Mouse (Mus musculus): Measurements from ENCODE around the gene Arpc3. TPM values are rescaled to one million over a fixed set of nuclear protein-coding genes. Genes with fewer than 3 reads are reported as not detected.
"Not testable (repeated sequence)": the region's sequence is repeated elsewhere in the genome, so short reads cannot be mapped to it uniquely, and the experiment has no call there.

The Arpc3 gene
- total RNA-seq, 2 experiments from 2014 or later: 46.8 to 54.9 TPM

DNA sequence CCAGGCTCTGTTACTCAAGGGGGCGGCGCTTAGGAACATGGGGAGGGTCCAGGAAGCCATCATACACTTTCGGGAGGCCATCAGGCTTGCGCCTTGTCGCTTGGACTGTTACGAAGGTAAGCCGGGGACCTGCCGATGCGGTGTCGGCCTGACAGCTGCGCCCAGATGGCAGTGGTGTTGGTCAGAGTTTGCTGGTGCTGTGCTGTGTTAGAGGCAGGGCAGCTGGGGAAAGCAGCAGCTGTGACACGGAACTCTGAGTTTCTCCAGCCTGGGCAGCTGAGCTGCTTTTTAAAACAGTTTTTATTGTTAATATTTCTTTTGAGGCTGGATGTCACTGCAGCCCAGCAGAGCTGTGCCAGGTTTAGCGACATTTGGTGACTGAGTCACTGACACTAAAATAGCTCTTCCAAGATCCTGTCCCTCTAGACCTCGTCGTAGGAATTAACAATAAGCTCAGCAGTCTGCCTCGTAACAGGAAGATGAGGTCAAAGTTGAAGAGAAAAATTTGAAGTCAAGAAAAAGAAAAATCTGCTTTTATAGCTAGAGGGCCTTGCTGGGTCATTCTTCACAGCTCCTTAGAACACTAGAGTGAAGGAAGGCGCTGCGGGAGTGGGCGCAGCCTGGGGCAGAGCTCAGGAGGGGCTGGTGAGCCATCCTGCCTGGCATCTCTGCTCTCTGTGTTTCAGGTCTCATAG is 47.9 kb downstream of the Arpc3 start:
- no peak for DNase-seq

- DNase-seq: no peak
Measured at GRCm38 (mm10) chr5:122440095-122440630, 48.5 kb downstream of the Arpc3 start.

DNA sequence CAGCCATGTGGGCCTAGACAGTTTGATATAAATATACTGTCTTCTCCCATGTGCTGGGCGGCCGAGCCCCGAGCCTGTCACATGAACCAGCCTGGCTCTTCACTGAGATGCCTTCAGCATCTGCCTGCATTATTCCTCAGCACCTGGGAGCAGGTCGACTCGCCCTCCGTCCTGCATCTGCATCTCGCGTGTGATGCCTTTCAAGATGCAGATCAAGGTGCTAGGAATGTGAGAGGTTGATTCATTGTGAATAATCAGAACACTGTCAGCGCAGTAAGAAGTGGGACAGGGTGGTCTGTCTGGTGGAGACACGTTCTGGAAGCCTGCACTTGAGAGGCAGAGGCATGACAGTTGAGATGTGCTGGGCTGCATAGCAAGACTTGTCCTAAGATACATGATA is 52.8 kb downstream of the Arpc3 start:
- no peak for DNase-seq

DNA sequence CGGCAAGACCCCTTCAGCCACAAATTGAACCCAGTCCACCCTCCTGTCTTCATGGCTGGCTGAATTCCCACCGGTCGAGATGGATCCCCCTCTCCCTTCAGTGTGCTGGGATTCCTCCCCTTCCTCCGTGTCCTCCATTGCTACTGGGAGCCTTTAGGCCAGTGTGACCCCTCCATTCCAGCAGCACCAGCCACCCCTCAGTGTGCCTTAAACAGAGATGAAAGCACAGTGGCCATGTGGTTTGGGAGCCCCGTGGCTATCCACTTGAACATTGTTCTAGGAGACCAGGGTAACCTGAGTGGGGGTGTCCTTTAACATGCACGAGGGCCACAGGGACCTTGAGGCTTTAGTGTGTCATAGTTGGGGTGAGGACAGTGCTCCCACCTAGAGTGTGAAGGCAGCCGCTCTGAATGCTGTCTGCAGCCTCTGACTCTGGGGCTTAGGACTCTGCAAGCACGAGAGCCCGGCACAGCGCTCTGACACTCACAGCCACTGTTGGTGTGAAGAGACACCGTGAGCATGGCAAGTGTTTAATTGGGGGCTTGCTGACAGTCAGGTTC is 53.5 kb downstream of the Arpc3 start:
- no peak for DNase-seq

DNA sequence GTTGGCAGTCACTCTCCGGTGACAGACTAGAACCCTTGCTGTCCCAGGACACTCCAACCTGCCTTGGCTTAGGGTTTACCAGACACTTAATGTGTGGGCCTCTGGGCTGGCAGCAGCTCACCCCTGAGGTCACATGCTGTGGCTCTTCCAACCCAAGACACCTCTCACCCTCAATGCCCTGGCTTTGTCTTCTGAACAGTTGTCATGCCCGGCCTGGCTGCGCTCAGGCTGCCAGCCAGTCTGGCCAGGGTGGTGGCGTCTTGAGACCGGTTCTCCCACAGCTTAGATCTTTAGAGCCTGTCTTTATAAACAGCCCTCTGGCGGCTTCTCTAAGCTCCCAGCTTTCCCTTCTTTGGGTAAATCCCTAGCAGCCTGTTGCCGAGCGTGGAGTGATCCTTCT is 56.2 kb downstream of the Arpc3 start:
- DNase-seq: no peak

- no peak for DNase-seq
Measured at GRCm38 (mm10) chr5:122448869-122449268, 57.2 kb downstream of the Arpc3 start.

DNA sequence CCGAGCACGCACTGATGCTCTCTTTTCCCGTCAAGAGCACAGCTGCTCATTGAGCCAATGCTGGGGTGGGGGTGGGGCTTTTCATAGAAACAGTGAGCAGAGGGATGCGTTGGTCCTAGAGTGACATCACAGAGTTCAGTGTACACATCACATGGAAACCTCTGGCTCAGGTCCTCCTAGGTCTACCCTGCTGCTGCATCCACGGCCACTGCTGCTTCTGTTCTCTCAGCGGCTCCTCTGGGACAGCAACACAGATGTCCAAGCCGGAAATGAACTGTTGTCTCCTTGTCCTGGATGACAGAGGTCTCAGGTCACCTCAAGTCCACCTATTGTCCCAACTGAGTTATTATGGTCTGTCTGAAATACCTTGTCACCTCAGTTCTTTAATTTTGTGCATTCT is 58.3 kb downstream of the Arpc3 start:
- no peak for DNase-seq

DNA sequence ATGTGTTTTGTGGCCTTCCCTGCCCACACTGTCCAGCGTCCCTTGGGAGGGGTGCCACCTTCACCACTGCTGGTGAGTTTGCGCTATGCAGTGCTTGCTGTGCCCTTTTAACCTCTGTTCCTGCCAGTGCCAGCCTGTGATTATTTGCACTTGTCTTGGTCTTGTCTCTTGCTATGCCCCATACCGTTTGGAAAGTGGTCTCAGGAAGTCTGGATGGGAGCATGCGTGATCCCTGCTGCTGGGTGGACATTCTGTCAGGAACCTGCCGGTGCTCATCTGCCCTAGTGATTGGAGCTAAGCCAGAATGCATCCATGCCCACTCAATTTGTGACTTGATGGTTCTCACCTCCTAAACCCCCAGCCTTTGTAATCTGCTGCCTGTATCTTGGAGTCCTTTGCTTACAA is 59.2 kb downstream of the Arpc3 start:
- no peak for DNase-seq

GRCm38 (mm10) chr5:122451324-122451723 is 59.6 kb downstream of the Arpc3 start:
- no peak for DNase-seq

- no peak for DNase-seq
Measured at GRCm38 (mm10) chr5:122452194-122452593, 60.5 kb downstream of the Arpc3 start.

DNA sequence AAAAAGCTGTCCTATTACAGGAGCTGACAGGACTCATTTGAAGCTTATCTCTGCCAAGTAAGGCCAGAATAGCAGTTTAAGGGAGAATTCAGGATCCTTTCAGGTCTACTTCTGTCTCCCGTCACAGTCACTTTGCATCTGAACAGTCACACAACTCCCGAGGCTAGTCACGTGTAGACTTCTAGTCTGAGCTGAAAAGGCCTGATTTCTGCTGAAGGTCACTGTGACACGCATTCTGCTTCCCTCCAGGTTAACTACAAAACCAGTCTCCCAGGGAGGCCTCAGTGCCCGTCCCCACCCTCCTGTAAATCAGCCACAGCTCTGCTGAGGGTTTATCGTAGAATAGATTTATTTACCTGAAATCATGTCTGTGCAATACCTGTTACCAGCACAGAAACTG is 61.5 kb downstream of the Arpc3 start:
- DNase-seq: no peak

DNA sequence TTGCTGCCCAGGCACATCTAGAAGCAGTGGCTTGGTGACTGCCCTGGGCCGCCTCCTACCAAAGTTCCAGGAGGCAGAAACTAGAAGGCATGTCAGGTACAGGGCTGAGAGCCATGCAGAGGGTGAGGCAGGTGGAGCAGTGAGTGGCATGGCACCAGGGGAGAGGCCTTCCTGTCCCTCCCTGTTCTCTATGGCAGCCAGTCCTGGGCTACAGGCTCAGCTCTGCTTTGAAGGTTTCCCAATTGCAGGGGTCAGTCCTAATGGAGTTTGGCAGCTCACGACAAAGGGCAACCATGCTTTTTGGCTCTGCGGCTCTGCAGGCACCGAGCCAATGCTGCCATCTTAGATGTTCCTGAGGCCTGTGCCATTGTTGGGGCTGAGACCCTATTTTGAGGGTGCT is 62.8 kb downstream of the Arpc3 start:
- no peak for DNase-seq

DNA sequence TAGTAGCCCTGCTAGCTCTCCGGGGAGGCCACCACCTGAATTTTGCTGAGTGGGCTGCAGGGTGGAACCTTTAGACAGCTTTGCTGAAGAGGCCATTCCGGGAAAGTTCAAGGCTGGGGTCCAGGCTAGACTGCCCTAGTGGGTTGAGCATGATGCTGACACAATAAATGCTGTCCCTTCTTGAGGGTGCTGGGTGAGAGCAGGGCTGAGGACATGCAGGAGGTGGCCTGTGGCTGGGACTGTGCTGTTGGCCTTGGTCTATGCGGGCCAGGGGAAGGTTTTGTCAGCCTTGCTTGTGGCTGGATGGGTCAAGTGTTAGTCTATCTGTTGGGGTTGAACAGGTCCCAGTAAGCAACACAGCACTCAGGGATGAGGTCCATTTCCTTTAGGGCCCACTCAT is 63.2 kb downstream of the Arpc3 start:
- no peak for DNase-seq

GRCm38 (mm10) chr5:122455584-122455983 is 63.9 kb downstream of the Arpc3 start:
- no peak for DNase-seq

- DNase-seq: not testable (repeated sequence)
Measured at GRCm38 (mm10) chr5:122457054-122457453, 65.4 kb downstream of the Arpc3 start.

- DNase-seq: no peak
Measured at GRCm38 (mm10) chr5:122458066-122458465, 66.4 kb downstream of the Arpc3 start.

- no peak for DNase-seq
Measured at GRCm38 (mm10) chr5:122459335-122459734, 67.7 kb downstream of the Arpc3 start.

DNA sequence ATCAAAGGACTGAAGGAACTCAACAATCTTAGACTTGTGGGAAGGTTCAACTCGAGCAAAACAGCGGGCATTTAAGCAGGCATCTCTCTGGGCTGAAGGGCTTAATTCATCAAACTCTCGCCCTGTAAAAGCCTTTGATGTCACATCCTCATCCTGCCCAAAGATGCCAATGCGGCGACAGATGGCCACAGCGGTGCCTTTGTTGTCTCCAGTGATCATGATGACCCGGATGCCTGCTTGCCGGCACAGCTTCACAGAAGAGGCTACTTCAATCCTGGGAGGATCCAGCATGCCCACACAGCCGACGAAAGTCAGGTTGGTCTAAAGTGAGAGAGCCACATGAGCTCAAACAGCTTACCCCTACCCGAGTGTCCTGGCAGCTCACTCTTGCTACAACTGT is 69.0 kb downstream of the Arpc3 start:
- DNase-seq: no peak

- no peak for DNase-seq
Measured at GRCm38 (mm10) chr5:122461431-122461830, 69.8 kb downstream of the Arpc3 start.

Other genes starting within 250 kb of the Arpc3 start
- gene Ppp1cc, start 233.6 kb upstream of the Arpc3 start, total RNA-seq (2021): 100 to 1,000 TPM; 111 to 125 TPM
- gene Hvcn1, start 185.1 kb upstream of the Arpc3 start, total RNA-seq (2021): 1 to 10 TPM in 1 of 2 experiments, under 1 TPM in 1; 0.67 to 1.1 TPM
- 1 to 10 TPM; 1.9 to 2.2 TPM for gene Tctn1, start 127.4 kb upstream of the Arpc3 start, total RNA-seq (2021)
- gene Pptc7, start 107.5 kb upstream of the Arpc3 start, total RNA-seq (2021): 10 to 100 TPM; 78.9 to 87.0 TPM
- gene Rad9b, start 37.6 kb upstream of the Arpc3 start, total RNA-seq (2021): under 1 TPM; 0.23 to 0.35 TPM
- gene Vps29, start 37.5 kb upstream of the Arpc3 start, total RNA-seq (2021): 10 to 100 TPM; 38.2 to 39.6 TPM
- gene Gpn3, start 20.0 kb upstream of the Arpc3 start, total RNA-seq (2021): 10 to 100 TPM; 20.4 to 21.4 TPM
- gene Fam216a, start 19.5 kb upstream of the Arpc3 start, total RNA-seq (2021): 1 to 10 TPM; 5.8 to 6.1 TPM
- gene Anapc7, start 29.8 kb downstream of the Arpc3 start, total RNA-seq (2021): 10 to 100 TPM; 12.3 to 13.4 TPM
- gene Atp2a2, start 110.3 kb downstream of the Arpc3 start, total RNA-seq (2021): 100 to 1,000 TPM; 101 to 561 TPM
- gene Ift81, start 222.6 kb downstream of the Arpc3 start, total RNA-seq (2021): 1 to 10 TPM; 2.6 to 7.1 TPM

Data from gastrocnemius, postnatal 25 days (tissue).